Mouse (Mus musculus) small intestine, adult 2 months (tissue): ENCODE data around the gene Rin1. TPM values are rescaled to one million over a fixed set of nuclear protein-coding genes. Genes with fewer than 3 reads are reported as not detected.
"Not testable (repeated sequence)": the region's sequence is repeated elsewhere in the genome, so short reads cannot be mapped to it uniquely, and the experiment has no call there.

Experiments used
- H3K27ac ChIP-seq: fragments of 200-500 bp; 2 replicates; pipeline ENCODE4 v1.5.1; 2012; ENCODE audit warnings: low read depth, low read length, control low read depth, inconsistent platforms; ENCODE audit not compliant: insufficient read depth
- H3K27me3 ChIP-seq: fragments of 200-500 bp; 2 replicates; pipeline ENCODE4 v1.6.1; 2012; ENCODE audit warnings: mild to moderate bottlenecking, moderate library complexity, low read length, inconsistent platforms; ENCODE audit not compliant: control insufficient read depth, insufficient read depth
- H3K36me3 ChIP-seq: fragments of 200-500 bp; 2 replicates; pipeline ENCODE4 v1.6.1; 2012; ENCODE audit warnings: mild to moderate bottlenecking, low read length, control low read depth, inconsistent platforms; ENCODE audit not compliant: control insufficient read depth, insufficient read depth
- H3K4me1 ChIP-seq: fragments of 200-500 bp; 2 replicates; pipeline ENCODE4 v1.6.1; 2012; ENCODE audit warnings: low read length, inconsistent platforms, mixed read lengths; ENCODE audit not compliant: control insufficient read depth, insufficient read depth, insufficient read length
- H3K4me3 ChIP-seq: fragments of 200-500 bp; 2 replicates; pipeline ENCODE4 v1.5.1; 2012; ENCODE audit warnings: low read depth, mild to moderate bottlenecking, control low read depth, inconsistent platforms, low read length, moderate library complexity
- CTCF ChIP-seq: fragments of 200-500 bp; IDR thresholded peaks from 2 replicates; pipeline ENCODE4 v1.5.1; 2012; ENCODE audit warnings: low read depth, mild to moderate bottlenecking, control low read depth, inconsistent platforms, low read length, moderate library complexity, mixed read lengths; ENCODE audit not compliant: insufficient replicate concordance, insufficient read length; ENCODE audit errors: extremely low read depth
- POLR2A ChIP-seq: fragments of 200-500 bp; IDR thresholded peaks from 2 replicates; pipeline ENCODE4 v1.6.1; 2012; ENCODE audit warnings: low read depth, mild to moderate bottlenecking, control low read depth, inconsistent platforms, low read length, moderate library complexity
- WGBS: fragments of 180-500 bp; shearing (Covaris S2); methylation state at CpG from one replicate; pipeline ENCODE4 v1.1.7; 2018; 5-methylcytosine and 5-hydroxymethylcytosine counted together
- polyA plus RNA-seq: library from polyadenylated mRNA; depleted of rRNA; stranded (reverse); fragments of >200 nt; gene quantifications from 2 replicates; pipeline ENCODE4 v1.2.3, GENCODE M21; 2012; rRNA removed

Gene Rin1
- 5.1 and 8.2 TPM in 2 replicates for polyA plus RNA-seq

DNA sequence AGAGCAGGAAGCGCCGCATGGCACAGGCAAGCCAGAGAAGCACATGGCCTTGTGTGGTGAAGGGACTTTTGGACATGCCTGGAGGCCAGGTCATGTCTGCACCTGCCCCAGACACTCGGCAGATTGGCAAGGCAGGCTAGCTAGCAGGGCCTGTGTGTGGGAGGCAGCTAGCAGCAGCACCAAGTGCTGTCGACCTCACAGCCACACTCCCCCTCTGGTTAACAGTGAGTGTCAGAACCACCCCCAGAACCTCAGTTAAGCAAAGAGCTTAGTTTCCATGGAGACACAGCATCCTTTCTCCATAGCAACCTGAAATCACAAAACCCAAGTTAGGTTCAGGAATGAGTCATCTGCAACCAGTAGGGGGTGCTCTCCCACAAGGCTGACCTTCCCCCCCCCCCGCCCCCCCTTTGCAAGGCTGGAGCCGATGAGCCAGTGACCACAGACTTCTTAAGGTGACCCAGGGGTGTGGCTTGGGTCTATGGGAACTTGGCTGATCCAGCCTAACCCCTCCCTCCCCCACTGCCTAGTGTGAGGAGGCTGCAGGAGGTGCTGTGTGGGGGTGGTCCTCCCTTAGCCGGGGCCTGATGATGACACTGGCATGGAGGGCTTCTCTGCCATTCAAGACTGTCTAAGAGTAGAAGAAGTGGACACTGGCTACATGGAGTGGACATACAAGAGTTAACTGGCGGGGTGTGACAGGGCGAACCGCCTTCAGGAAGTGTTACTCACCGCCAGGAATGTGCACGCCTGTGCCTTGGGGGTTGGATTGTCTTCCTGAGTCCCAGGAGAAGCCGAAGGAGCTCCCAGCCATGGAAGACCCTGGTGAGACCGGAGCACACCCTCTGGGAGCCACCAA is at the start of gene Rin1:
Rin1 (plus strand) TSS at position 435 of the 859 bp plus-strand sequence.
- peak; percentile 40; the same call in 1 of the 2 replicates for TF ChIP-seq CTCF
- no peak for TF ChIP-seq POLR2A
- WGBS: 16% methylated on average over 14 of the region's 14 CpGs
- Histone ChIP-seq H3K36me3 (peaks cover 25% of the 10 kb centered on the region), H3K4me1 (peaks cover 5% of the 10 kb centered on the region), H3K4me3 (peak within 1 kb of the TSS; percentile 65), H3K27ac (peak within 1 kb of the TSS; percentile 44; the same call in 1 of the 2 replicates), H3K27me3 (no peaks in the 10 kb centered on the region)

DNA sequence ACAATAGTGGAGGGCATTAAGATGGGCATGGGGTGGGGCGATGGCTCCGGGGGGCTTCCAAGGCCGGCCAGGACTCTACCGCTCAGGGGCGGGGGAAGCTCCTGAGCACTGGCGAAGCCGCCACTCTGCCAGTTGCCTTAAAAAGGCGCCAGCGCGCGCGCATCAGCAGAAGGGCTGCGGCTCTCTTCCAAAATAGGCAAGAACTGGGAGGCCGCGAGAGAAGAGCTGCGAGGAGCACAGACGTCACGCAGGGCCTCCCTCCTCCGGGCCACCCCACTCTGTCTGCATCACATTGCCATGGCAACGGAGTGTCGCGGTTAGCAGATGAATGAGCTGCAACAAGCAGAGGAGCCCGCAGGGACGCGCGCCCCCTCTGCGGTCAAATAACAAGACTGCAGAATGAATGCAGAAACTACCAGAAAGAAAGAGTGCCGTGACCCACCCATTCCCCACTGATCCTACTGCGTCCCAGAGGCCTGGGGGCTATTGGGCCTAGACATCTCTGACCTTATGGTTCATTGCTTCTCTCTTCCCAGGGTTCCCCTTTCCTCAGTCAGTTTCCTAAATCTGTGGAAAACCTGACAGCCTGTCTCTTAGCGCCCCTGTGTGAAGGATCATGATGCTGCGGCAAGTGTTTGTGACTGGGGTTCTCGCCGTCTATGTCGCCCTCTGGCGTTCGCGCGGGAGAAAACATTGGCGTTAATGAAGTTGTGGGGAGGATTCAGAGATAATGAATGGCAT is 48.4 kb upstream of the Rin1 start:
- WGBS: 3% methylated on average over 39 of the region's 39 CpGs
- TF ChIP-seq POLR2A (no peak), CTCF (peak; percentile 83)
- 0 out of 2 replicates have a peak, but pooled peaks cover 6% of the 10 kb centered on the region for H3K27me3 ChIP-seq
- H3K36me3 ChIP-seq: no peaks in the 10 kb centered on the region
- no peak overlapping the region for H3K4me3 ChIP-seq
- peaks cover 6% of the 10 kb centered on the region; the same call in 1 of the 2 replicates for H3K4me1 ChIP-seq
- 0 out of 2 replicates have a peak overlapping the region, but pooled peaks have one; percentile 9 for H3K27ac ChIP-seq

DNA sequence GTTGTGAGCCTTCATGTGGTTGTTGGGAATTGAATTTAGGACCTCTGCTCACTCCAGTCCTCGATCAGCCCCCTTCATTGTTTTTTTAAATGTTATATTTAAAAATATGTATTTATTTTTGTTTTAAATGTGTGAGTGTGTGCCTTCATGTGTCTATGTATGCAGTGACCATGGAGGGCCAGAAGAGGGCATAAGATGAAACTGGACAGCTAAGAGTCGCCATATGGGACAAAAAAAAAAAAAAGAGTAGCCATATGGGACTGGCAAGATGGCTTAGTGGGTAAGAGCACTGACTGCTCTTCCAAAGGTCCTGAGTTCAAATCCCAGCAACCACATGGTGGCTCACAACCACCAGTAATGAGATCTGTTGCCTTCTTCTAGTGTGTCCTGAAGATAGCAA is 46.6 kb upstream of the Rin1 start:
- H3K27me3 ChIP-seq: not testable (repeated sequence)
- WGBS: 46% methylated on average over 2 of the region's 2 CpGs

DNA sequence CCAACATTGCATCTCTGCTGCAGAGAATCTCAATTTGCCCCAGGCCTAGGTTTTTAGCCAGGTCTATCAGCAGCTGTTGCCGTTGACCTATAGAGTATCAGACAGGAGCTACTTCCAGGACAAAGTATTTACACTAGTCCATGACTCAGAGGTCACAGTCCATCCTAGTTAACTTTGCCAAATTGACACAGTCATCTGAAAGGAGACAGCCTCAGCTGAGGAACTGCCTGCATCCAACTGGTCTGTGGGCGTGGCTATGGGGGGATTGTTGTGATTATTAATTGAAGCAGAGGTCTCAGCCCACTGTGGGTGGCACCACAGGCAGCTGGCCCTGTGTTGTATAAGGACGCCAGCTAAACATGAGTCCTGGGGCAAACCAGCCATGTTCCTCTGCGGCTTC is 45.4 kb upstream of the Rin1 start:
- Histone ChIP-seq H3K27me3 (0 out of 2 replicates have a peak, but pooled peaks cover 6% of the 10 kb centered on the region), H3K4me1 (peaks cover 6% of the 10 kb centered on the region; the same call in 1 of the 2 replicates), H3K36me3 (no peaks in the 10 kb centered on the region), H3K4me3 (no peak overlapping the region), H3K27ac (no peak overlapping the region)
- WGBS: 29% methylated on average over 4 of the region's 4 CpGs
- no peak for TF ChIP-seq CTCF
- TF ChIP-seq POLR2A: no peak

More for the DNA sequence above, 46.6 kb upstream of the Rin1 start:
- not testable (repeated sequence) for H3K4me3 ChIP-seq, H3K4me1 ChIP-seq, H3K27ac ChIP-seq, H3K36me3 ChIP-seq

- Histone ChIP-seq H3K4me3 (no peak overlapping the region), H3K36me3 (no peaks in the 10 kb centered on the region), H3K4me1 (no peaks in the 10 kb centered on the region), H3K27ac (no peak overlapping the region), H3K27me3 (no peaks in the 10 kb centered on the region)
- WGBS: 64% methylated on average over 8 of the region's 8 CpGs
- TF ChIP-seq POLR2A: no peak
Measured at GRCm38 (mm10) chr19:5013138-5013537, 37.1 kb upstream of the Rin1 start.

GRCm38 (mm10) chr19:5014961-5015398 is 35.3 kb upstream of the Rin1 start:
- Histone ChIP-seq H3K27me3 (no peaks in the 10 kb centered on the region), H3K36me3 (no peaks in the 10 kb centered on the region), H3K4me1 (no peaks in the 10 kb centered on the region), H3K27ac (no peak overlapping the region), H3K4me3 (no peak overlapping the region)
- TF ChIP-seq POLR2A (no peak), CTCF (peak; percentile 45; the same call in 1 of the 2 replicates)
- 8% methylated on average over 8 of the region's 8 CpGs for WGBS

- no peaks in the 10 kb centered on the region for H3K36me3 ChIP-seq
- H3K27me3 ChIP-seq: no peaks in the 10 kb centered on the region
- no peak overlapping the region for H3K4me3 ChIP-seq
- no peak overlapping the region for H3K27ac ChIP-seq
- WGBS: 21% methylated on average over 10 of the region's 10 CpGs
- H3K4me1 ChIP-seq: no peaks in the 10 kb centered on the region
- TF ChIP-seq CTCF (no peak), POLR2A (no peak)
Measured at GRCm38 (mm10) chr19:5016221-5016742, 34.0 kb upstream of the Rin1 start.
